Mouse (Mus musculus) urinary bladder, postnatal 4 days (tissue): ENCODE measurements around the gene Snx9.

Source experiments
- DNase-seq, 2 experiments: peaks; one replicate each; pipeline ENCODE4 v3.0.0; 2021 to 2022; ENCODE audit warnings: low spot score in 2 of 2

Snx9 gene

DNA sequence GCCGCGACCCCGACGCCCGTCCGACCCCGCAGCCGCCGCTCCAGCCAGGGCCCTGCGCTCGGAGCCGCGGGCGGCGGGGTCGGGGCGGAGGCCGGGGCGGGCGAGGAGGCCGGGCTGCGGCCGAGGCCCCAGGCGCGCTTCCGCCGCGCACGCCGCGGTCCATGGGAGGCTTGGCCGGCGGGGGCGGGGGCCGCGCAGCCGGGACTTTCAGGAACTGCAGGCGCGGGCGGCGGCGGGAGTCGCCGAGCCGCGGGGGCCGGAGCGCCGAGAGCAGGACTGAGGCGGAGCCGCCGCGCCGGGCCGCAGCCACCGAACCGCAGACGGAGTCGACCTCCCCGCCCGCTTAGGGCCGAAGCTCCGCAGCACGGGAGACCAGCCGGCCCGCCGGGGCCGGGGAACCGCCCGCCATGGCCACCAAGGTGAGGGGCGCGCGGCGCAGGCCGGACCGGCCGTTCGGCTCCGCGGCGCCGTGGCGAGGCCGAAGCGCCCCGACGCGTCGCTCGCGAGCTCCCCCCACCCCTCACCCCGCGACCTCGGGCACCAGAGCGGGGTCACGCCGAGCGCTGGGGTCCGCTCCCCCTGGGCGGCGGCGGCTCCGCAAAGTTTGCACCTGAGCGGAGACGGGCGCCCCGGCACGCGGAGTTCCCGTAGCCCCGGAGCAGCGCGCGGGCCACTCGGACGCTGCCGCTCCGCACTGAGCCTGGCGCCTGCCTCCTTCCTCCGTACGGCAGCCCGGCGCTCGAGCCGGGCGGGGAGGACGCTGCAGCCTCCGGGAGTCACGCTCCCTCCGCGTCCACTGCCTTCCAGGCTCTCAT is at the start of gene Snx9:
Snx9 (plus strand) TSS at position 202 of the 815 bp plus-strand sequence.
- DNase-seq = peak; percentile 69 to 72

DNA sequence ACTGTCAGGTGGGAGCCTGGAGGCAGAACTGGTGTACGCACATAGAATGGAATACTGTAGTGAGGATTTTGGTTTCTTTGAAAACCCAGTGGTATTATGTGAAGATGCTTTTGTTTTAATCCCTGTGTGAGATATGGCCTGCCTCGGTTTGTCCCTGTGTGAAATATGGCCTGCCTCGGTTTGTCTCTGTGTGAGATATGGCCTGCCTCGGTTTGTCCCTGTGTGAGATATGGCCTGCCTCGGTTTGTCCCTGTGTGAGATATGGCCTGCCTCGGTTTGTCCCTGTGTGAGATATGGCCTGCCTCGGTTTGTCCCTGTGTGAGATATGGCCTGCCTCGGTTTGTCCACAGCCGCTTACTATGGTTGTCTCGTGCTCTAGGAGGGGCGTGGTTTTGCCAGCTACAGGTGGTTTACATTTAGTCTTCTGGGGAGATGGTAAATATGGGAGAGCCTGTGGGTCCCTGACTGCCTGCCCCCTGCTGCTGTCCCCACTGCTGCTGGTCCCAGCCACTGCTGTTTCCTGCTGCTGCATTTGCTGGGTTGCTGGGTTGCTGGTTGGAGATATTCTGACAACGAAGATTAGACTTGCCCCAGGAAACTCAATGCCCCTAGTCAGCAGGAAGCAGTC is 48.9 kb upstream of the Snx9 start:
- no peak for DNase-seq

DNA sequence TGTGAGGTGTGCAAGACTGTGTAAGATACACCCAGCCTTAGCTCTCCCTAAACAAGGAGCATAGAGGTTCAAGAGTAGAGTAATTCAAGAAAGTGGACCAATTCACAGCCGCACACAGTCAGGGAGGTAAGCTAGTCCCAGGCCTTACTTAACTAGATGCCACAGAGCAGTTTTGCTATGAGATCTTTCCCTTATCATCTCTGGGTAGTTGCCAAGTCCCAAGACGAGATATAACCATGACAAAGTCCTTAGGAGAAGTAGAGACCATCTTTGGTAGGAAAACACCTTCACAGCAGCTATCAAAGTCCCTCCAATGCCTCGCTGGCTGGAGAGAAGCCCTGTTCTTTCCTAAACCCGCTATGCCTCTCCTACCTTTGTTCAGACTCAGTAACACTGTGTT is 47.5 kb upstream of the Snx9 start:
- no peak for DNase-seq

DNA sequence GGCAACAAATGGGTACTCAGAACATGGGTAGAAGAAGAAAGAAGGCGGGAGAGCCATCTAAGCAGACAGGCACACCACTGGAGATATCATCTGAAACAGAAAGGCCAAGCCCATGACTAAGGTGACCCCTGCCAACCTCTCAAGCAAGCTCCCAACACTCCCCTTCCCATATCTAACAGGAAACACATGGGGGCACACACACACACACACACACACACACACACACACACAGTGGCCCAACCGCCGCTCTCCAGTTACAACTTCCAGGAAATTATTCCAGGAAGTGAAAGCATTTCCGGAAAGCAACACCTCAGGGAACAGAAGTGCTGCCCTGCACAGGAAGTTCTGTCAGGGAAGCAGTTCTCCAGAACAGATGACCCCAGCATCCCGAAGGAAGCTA is 46.9 kb upstream of the Snx9 start:
- DNase-seq = no peak

DNA sequence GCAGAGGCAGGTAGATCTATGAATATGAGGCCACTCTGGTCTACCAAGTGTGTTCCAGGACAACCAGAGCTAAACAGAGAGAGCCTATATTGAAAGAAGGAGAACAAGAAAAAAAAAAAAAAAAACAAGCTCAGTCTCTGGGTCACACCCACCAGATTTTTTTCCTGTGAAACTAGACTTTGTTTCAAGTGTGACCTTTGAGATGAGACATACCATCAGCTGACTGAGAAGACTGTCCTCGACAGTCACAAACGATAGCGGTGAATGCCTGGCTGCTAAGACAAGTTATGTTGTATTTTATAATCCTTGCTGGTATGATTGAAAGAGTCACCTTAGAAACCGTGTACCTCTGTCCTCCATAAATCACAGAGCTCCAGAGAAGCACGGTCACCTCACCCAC is 45.8 kb upstream of the Snx9 start:
- no peak for DNase-seq

DNA sequence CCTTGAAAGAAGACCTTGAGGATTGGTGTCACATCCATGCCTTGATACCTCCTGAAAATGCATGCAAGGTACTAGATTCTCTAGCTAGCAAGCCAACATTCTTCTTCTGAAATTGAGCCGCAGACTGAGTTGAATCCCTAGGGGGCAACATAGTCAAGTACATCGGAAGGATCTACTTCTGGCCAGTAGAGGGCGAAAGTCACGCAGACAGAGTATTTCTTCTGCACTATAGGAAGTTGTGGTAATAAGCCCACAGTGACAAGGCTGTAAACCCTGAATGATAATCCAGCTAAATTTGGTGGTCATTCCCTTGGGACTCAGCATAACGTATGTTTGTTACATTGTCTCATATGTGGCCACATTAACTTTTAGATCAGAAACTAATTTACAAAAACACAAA is 45.3 kb upstream of the Snx9 start:
- peak in 1 of 2 experiments; percentile 53 for DNase-seq

DNA sequence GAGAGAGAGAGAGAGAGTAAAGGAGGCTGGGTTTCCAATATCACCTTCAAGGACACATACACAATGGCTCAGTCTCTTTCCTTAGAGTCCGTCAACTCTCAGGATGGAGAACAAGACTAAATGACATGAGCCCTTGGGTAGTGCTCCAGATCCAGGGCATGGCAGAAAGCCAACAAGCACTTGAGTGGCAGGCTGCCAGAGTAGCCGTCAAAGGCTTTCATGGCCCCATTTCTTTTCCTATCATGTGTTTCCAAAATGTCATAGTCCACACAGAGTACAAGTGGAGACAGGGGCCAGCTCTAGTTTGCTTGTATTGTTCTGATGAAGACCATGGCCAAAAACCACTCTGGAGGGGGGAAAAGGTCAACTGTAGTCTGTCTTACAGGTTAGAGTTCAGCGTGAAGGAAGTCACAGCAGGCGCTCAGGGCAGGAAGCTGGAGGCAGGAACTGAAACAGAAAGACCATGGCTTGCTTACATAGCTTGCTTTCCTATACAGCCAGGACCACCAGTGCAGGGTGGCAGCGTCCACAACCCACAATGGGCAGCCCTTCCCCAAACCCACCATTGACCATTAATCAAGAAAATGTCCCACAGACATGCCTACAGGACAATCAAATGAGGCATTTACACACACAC is 43.9 kb upstream of the Snx9 start:
- DNase-seq = no peak

DNA sequence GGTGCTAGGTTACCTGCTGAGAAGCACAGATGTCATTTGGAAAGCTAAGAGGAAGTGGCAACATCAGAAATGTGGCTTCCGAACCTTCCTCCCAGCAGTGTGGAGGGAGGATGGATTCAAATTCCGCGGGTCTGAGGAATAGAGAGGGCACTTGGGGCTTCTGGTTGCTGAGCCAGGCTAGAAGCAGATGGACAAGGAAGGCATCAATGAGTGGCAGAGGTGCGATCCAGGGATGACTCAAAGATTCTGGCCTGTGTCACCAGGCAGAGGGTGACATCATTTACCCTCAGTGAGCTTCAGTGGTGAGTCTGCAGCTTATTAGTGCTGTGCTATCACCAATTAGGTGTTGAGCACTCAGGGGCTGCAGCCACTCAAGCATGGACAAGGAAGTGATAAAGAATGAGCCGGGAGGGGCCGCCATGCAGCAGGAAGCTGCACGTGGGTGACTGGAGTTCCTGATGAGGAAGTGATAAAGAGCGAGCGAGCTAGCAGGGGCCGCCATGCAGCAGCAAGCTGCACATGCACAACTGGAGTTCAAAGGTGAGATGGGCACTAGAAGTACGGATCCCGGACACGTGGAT is 42.8 kb upstream of the Snx9 start:
- no peak for DNase-seq

DNA sequence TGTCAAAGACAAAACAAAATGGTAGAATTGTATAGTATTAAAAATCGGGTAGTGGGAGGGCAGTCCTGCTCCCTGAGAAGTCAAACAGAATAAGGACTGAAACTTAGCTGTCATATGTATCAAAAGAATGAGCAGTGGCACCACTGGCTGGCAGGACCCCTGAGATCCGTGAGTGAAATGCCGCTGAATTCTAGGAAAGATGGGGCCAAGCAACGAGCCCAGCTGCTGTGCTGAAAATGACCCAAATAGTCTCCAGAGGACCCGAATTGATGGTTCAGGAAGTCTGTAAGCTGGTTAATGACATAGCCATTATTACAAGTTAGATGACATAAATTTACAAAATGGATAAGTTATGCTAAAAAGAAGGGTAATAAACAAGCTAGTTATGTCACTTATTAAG is 42.2 kb upstream of the Snx9 start:
- DNase-seq = no peak

DNA sequence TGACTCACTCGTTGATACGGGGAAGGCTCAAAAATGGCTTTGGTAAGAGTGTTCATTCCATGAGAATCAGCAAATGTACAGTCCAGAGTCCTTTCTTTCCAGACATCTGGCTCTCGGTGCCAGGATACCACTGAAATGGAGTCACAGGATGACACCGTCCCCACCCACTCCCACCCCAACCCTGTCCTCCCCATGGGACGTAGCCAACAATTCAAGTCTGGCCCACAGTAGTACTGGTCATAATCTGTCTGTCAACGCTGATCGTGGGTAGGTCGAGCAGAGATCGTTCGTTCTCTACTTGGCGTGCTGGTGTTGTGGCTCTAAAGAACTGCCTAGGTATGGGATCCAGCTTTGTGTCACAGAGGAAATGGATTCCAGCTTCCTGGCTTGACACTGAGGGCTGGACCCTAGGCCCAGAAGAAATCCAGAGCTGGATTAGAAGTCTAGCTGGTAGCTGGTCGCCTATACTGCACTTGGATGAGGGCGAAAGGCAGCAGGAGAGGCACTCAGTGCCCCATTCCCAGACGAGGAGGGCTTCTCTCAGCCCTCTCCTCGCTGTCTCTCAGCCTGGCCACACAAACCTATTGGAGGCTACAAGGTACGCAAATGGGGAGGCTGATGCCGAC is 41.6 kb upstream of the Snx9 start:
- no peak for DNase-seq

DNA sequence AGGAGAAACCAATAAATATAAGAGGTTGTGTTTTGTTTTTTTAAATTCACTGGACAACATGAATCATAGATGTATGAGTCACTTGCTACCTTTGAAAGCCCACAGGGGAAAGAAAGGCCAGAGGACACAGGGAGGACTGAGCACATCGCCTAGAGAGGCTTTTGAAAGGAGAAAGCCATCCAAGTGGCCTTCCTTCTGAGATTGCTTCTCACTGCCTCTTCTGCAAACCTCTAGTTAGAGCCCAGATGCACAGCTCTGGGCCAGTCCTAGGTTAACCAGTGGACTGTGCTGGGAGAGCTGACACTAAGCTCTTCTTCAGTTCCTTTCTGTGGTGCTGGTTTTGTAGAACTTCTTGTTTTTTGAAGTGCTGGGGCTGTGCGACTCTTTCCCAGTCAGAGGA is 40.9 kb upstream of the Snx9 start:
- DNase-seq = no peak

DNA sequence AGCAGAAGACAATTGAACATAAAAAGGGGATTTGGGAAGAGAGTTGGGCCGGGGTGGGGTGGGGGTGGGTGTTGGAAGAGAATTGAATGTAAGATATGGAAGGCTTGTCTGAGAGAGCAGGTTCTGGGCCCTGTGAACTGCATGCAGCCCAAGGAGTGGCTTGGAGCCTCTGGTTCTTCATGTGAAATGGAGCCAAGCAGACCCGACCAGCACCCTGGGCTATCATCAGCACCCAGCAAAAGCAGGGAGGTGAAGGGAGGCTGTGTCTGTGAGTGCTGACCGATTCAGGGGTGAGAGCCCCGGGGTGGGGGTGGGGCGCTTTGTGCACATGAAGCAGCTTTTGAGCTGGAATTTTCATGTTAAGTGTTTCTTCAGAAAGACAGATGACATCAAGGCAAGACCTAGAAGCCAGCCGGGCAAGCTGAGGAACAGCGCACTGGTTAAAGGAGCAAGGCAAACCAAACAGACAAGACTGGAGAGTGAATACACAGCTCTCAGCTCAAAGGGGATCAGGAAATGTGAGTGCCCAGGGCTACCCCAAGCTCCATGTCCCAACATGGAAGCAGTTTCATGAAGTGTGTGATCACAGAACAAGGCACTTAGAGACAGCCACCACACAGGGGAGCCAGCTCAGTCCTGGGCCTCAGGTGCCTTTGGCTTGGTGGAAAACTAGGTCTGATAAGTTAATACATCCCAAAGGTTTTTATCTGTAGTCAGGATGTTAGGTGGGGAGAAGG is 40.1 kb upstream of the Snx9 start:
- no peak for DNase-seq

DNA sequence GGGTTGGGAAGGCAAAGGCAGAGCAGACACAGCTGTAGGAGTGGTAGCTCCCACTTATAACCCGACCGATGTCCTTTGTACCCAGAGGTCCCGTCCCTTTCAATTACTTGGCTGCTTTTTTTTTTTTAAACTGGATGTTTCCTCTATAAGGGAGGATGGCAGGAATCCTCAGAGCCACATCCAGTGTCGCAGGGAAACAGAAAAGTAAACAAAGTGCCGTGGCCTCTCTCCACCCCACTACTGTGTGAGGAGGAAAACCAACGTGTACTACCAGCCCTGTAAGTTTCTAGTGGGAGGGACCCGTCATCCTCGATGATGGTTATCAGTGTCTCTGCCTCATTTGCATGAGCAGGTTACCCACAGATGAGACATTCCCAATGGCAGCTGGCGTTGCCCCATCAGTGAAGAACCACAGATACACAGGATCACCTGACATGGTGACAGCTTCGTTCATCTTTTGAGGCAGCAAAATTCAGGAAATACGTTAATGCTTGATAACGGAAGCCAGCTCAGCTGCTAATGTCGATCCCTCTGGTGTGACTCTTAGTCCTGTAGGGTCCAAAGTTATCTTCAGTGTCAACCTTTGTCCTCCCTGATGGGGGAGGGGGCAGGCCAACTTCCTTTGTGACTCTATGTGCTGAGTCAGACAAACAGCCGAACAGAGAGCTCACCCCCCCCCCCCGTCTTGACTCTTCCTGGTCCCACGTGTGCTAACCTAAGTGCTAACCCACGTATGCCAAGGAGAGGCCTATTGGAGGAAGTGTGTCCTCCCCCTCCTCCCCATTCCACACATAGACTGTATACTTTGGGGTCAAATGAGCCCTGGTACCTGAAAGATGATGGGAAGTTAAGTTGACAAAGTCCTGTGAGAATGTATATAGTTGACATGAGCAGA is 39.1 kb upstream of the Snx9 start:
- no peak for DNase-seq

DNA sequence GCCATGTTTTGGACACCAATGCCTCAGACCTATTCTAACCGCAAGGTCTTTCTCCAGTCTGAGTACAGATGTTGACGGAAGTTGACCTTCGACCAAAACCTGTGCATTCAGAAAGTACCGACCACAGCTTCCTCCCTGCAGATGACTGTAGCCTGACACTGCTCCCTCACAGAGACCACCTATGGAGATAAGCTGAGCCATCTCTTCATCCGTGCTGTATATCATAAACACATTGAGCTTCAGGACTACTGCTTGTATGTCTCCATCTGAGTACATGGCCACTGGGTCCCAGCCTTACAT is 38.5 kb upstream of the Snx9 start:
- DNase-seq = no peak

DNA sequence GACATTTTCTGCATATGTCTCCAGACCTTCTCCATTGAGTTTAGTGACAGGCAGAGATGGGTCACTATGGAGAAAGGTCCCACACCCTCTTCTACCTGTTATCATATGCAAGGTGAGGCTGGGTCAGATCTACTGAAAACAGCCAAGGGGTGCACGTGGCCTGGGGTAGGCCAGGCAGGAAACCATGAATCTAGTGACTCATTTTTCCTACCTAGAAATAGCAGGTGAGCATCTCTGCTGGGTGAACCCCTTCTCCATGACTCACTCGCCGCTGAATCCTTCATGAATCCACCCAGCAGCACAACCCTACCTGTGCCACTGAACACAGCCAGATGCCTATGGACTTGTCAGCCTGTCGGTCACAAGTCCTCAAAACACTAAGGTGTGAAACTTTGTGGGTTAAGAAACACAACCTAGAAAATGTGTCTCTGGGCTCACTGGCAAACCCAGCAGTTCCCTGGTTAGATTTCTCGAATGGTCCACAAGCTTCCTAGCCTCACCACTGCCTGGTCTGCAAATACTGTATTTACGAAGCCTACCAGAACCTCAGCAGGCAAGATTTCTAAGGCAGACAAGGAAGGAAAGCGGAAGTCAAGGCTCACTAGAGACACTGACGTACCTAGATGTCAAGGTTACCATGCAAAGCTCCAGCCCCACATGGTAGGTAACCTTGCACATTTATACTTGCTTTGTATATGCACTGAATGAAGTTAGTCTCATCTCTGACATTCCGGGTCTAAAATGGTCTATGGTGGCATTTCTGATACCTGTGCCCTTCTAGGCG is 37.7 kb upstream of the Snx9 start:
- no peak for DNase-seq

DNA sequence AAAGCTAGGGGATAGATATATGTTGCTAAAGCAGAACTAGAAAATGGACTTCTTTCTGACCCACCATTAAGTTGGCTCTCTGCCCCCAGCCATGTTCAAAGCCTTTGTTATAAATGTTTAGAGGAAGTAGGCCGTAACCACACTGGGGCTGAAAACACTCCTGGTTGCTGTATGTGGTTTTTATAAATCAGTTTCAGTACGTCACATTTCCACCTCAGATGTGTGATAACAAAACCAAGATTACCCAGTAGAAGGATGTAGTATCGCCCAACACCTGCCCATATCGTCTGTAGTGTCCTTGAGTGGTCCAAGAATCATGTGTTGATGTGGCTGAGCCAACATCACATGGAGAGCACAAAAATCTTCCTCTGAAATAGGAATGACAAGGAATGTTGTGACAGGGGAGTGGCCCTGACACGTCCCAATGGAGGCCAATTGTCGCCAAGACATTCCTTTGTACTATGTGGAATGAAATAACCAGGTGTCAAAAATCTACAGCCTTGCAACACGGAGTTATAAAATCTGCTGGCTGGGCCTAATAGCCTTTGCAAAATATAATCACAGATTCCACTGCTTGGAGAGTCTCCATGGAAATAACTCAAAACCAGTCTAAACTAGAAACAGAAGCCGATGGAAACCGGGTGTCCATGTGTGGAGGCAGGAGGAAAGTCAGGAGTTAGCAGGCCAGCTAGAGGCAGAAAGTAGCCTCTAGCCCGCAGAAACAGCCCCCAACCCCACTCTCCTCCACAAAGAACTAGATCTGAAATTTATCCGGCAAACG is 36.6 kb upstream of the Snx9 start:
- DNase-seq = no peak

DNA sequence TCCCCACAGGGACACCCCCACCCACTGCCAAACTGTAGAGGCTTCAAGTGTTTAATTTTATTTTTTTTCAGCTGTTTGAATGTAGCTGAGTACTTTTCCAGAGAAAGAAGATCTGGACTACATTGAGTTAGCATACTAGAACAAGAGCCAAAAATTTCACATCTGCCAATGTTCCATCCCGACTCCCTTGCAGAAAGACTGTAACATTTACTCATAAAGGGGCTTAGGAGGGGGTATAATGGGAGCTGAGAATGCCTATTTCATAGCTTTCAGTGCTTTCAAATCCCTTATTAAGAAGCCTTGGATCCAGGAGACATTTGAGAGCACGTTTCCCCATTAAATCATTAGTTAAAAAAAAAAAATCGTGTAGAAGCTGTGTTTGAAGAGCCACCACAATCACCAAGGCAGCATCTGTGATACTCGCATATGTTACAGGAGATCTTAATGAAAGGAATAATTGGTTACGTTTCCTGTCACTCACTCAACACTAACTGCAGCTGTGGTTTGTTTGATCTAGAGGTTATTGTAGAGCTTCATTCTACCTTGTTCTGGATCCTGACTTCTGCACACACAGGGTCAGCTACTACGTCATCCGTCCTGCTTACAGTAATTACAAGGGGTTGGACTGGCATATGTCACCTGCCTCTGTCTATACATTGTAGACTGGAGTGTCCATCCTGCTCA is 35.8 kb upstream of the Snx9 start:
- no peak for DNase-seq

DNA sequence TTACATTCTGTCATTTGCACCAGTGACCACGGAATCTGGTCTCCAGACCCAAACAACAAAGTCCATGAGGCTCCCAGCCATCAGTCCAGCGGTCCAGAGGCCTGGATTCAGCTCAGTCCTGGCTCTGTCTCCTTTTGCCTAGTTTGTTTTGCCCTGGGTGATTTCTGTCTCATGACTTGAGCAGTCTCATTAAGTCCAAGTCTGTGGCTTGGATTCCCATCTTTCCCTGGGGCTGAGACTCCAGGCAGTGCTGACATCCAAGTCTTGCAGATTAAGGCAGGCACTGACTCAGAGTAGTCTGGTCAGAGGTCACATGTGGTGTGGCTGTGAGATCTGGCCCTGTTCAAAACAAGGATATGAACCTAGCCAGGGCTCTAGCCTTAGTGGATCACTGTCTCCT is 35.2 kb upstream of the Snx9 start:
- no peak for DNase-seq

DNA sequence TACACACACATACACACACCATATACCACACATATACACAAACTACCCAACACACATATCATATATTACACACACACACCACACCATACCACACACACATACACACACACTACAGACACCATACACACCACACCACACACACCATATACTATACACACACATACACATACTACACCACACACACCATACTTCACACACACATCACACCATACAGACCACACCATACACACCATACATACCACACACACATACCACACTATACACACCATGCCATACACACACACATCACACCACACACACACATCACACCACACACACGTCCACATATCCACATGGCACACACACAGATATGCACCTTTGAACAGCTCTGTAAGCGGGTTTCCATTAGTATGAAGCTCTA is 34.3 kb upstream of the Snx9 start:
- no peak for DNase-seq
